In the genomic region with DNA sequence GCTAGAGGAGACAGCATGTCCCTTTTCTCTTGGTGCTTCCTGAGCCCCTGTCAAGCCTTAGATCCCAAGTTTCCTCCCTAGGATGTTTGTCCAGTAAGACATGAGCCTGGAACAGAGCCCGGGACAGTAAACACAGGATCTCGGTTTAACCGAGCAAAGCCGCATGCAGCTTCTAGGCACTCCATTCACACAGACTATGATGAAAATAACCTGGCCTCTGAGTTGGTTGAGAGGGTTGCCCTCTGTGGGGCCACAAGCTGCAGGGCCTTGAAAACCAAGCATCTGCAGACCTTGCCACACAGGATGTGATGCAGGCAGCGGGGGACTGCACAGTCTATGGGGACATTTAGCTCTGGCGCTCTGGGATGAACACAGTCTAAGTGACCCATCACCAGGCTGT, we compare ENCODE assay signal across 9 mouse cellular contexts. TPM values are rescaled to one million over a fixed set of nuclear protein-coding genes. Genes with fewer than 3 reads are reported as not detected.
DNase-seq lines count a peak whose midpoint lies in the region; ATAC-seq and TF ChIP-seq lines count a peak whose summit lies in the region.
"Had no signal": no experiment of that assay in that cellular context is flagged by ENCODE, and none has a peak within 500 bp of the region (broad histone marks: within the 10 kb centered on the region; RNA-seq: fewer than 3 reads in every experiment).

No protein-coding gene starts in this region.

- H3K4me3 ChIP-seq in kidney, embryonic 14.5 days (ENCODE audit: low read length): no peak overlapping the region
- H3K4me3 ChIP-seq in heart, embryonic 13.5 days: no peak overlapping the region
- H3K4me3 ChIP-seq in thymus, adult 2 months (ENCODE audit: control insufficient read depth, insufficient read depth, low read length): no peak overlapping the region
- H3K4me3 ChIP-seq in embryonic facial prominence, embryonic 10.5 days: no peak overlapping the region

- ATAC-seq in kidney, embryonic 14.5 days (ENCODE audit: low FRiP score, low TSS enrichment): no peak
- ATAC-seq in heart, embryonic 13.5 days (ENCODE audit: extremely low read depth, insufficient number of reproducible peaks, low FRiP score, low TSS enrichment): no peak

- H3K27ac ChIP-seq in kidney, embryonic 14.5 days (ENCODE audit: low read depth, low read length): no peak overlapping the region
- 0 out of 2 replicates have a peak overlapping the region, but pooled peaks have one; percentile 42 for H3K27ac ChIP-seq in heart, embryonic 13.5 days (replicated peaks)
- peak overlapping the region; percentile 79 for H3K27ac ChIP-seq in thymus, adult 2 months (ENCODE audit: control insufficient read depth, insufficient read depth, low read length)
- no peak overlapping the region for H3K27ac ChIP-seq in embryonic facial prominence, embryonic 10.5 days (replicated peaks)

- DNase-seq in kidney, adult 11 months: peak; percentile 28
- DNase-seq in lung, postnatal 14 days: peak; percentile 51
- peak; percentile 70 for DNase-seq in thymus, adult 2 months
- no peak for DNase-seq in urinary bladder, postnatal 10 days (ENCODE audit: low spot score)
- DNase-seq in embryonic facial prominence, embryonic 10.5 days (ENCODE audit: low spot score): no peak
- no peak for DNase-seq in left cerebral cortex, adult 18-20 months (ENCODE audit: low spot score in 2 of 2)
- DNase-seq: cerebellum, adult 9-11 months had no signal

- H3K4me2 ChIP-seq in kidney, embryonic 14.5 days (replicated peaks; ENCODE audit: low read depth, low read length): no peak overlapping the region
- no peak overlapping the region for H3K4me2 ChIP-seq in heart, embryonic 13.5 days

- no peaks in the 10 kb centered on the region for H3K27me3 ChIP-seq in kidney, embryonic 14.5 days (ENCODE audit: control insufficient read depth, insufficient read depth, low read length)
- no peaks in the 10 kb centered on the region; the same call in 1 of the 2 replicates for H3K27me3 ChIP-seq in heart, embryonic 13.5 days (replicated peaks)
- no peaks in the 10 kb centered on the region for H3K27me3 ChIP-seq in thymus, adult 2 months (ENCODE audit: control insufficient read depth, insufficient read depth, low read length)
- no peaks in the 10 kb centered on the region for H3K27me3 ChIP-seq in embryonic facial prominence, embryonic 10.5 days (replicated peaks; ENCODE audit: low read depth, poor library complexity, severe bottlenecking)

- no peak for TF ChIP-seq POLR2A in thymus, adult 2 months (IDR thresholded peaks at IDR 0.05; ENCODE audit: control insufficient read depth, extremely low read depth, insufficient read depth, low read length, poor library complexity)

- no peaks in the 10 kb centered on the region for H3K9me3 ChIP-seq in kidney, embryonic 14.5 days (ENCODE audit: control insufficient read depth, low read length)
- H3K9me3 ChIP-seq in heart, embryonic 13.5 days: no peaks in the 10 kb centered on the region
- H3K9me3 ChIP-seq in embryonic facial prominence, embryonic 10.5 days: no peaks in the 10 kb centered on the region

- no peak for TF ChIP-seq CTCF in thymus, adult 2 months (IDR thresholded peaks at IDR 0.05; ENCODE audit: borderline replicate concordance, control insufficient read depth, extremely low read depth, insufficient read depth, low read length, poor library complexity)

- no peaks in the 10 kb centered on the region for H3K4me1 ChIP-seq in kidney, embryonic 14.5 days (ENCODE audit: control insufficient read depth, insufficient read depth, low read length)
- H3K4me1 ChIP-seq in heart, embryonic 13.5 days: peaks cover 11% of the 10 kb centered on the region
- H3K4me1 ChIP-seq in thymus, adult 2 months (replicated peaks; ENCODE audit: control insufficient read depth, insufficient read depth, low read length): peaks cover 63% of the 10 kb centered on the region
- no peaks in the 10 kb centered on the region; the same call in 1 of the 2 replicates for H3K4me1 ChIP-seq in embryonic facial prominence, embryonic 10.5 days

- no peaks in the 10 kb centered on the region for H3K36me3 ChIP-seq in kidney, embryonic 14.5 days (ENCODE audit: control insufficient read depth, insufficient read depth, low read length)
- no peaks in the 10 kb centered on the region for H3K36me3 ChIP-seq in heart, embryonic 13.5 days
- H3K36me3 ChIP-seq in thymus, adult 2 months (ENCODE audit: control insufficient read depth, insufficient read depth, low read length): 0 out of 2 replicates have a peak, but pooled peaks cover 4% of the 10 kb centered on the region
- H3K36me3 ChIP-seq in embryonic facial prominence, embryonic 10.5 days (replicated peaks): no peaks in the 10 kb centered on the region

- WGBS in kidney, embryonic 14.5 days: 75% methylated on average over 6 of the region's 6 CpGs
- WGBS in heart, embryonic 13.5 days: 67% methylated on average over 6 of the region's 6 CpGs
- WGBS in thymus, adult 2 months: 5% methylated on average over 6 of the region's 6 CpGs
- WGBS in embryonic facial prominence, embryonic 10.5 days: 86% methylated on average over 6 of the region's 6 CpGs

- H3K9ac ChIP-seq in kidney, embryonic 14.5 days (ENCODE audit: low read depth, low read length): no peak overlapping the region
- H3K9ac ChIP-seq in heart, embryonic 13.5 days: no peak overlapping the region

RNA-seq across cellular contexts. Expression of gene Fam83d, which starts 34.0 kb away (rescaled TPM):
- 49.2 and 57.6 TPM in 2 replicates for polyA plus RNA-seq in kidney, embryonic 14.5 days (2014; fragmentation: Nextera tagmentation; extraction: Ambion mirVana)
- 56.7 and 56.9 TPM in 2 replicates for polyA plus RNA-seq in heart, embryonic 13.5 days (2015; fragmentation: Nextera tagmentation; extraction: Ambion mirVana)
- polyA plus RNA-seq in thymus, adult 2 months (2012; rRNA removed): 26.2 and 32.5 TPM in 2 replicates
- polyA plus RNA-seq in embryonic facial prominence, embryonic 10.5 days (2016; fragmentation: Nextera tagmentation; extraction: Ambion mirVana): 48.7 and 51.5 TPM in 2 replicates
- under 1 TPM; 0.94 to 0.98 TPM for total RNA-seq in left cerebral cortex, adult 18-20 months (2021)

Comparison
In these comparisons a context has a peak if more than half of its experiments do, and no peak if none do; other contexts are left out.
1. DNase-seq: peak in kidney, adult 11 months (single experiment), lung, postnatal 14 days (single experiment) and thymus, adult 2 months (single experiment); none in urinary bladder, postnatal 10 days (single experiment), embryonic facial prominence, embryonic 10.5 days (single experiment) and left cerebral cortex, adult 18-20 months (0 of 2).
2. H3K27ac ChIP-seq: peak in heart, embryonic 13.5 days (single experiment) and thymus, adult 2 months (single experiment); none in kidney, embryonic 14.5 days (single experiment) and embryonic facial prominence, embryonic 10.5 days (single experiment).